Mouse (Mus musculus): Measurements from ENCODE around the gene Sdk1. TPM values are rescaled to one million over a fixed set of nuclear protein-coding genes. Genes with fewer than 3 reads are reported as not detected.
A peak's percentile ranks its signal among the peaks of the same experiment; 100 is the strongest.

Gene Sdk1
- polyA plus RNA-seq, 1 experiment from 2014 or later, result 1.1 TPM

DNA sequence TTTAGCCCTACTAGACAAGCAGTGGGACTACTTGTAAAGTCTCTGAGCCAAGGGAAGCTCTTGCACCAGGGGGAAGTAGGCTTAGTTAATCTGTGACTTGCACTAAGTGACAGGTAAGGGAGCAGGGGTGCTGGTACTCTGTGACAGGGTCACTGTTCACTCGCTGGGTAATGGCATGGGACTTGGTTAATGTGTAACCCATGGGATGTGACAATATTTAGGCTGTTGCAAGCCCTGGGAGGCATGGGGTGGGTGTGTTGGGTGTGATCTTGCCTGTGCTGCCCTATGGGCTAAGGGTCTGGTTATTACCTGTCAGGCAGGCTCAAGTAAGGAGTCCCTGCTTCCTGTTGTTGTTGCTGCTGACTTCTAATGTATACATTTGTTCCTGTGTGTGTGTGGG is 616.5 kb downstream of the Sdk1 start:
- H3K4me1 ChIP-seq (replicated peaks; ENCODE audit: control insufficient read depth, insufficient read depth), result no peaks in the 10 kb centered on the region
- H3K27me3 ChIP-seq (ENCODE audit: control insufficient read depth, insufficient read depth, low read length), result no peaks in the 10 kb centered on the region
- H3K9me3 ChIP-seq (ENCODE audit: control insufficient read depth, low read length), result no peaks in the 10 kb centered on the region
- WGBS, result 71% methylated on average over 1 of the region's 1 CpGs
- TF ChIP-seq CTCF (IDR thresholded peaks at IDR 0.05; ENCODE audit: low read depth), result no peak
- no peak for TF ChIP-seq EP300 (optimal IDR thresholded peaks at IDR 0.05)
- no peak overlapping the region for H3K27ac ChIP-seq (replicated peaks)
- no peak overlapping the region for H3K4me3 ChIP-seq (ENCODE audit: low read depth, low read length)
- H3K36me3 ChIP-seq (ENCODE audit: control insufficient read depth, insufficient read depth, low read length), result no peaks in the 10 kb centered on the region
- ATAC-seq (ENCODE audit: low FRiP score, low TSS enrichment) (peak; percentile 35; the same call in 1 of the 2 replicates), DNase-seq (ENCODE audit: low spot score) (no peak)
- no peak overlapping the region for H3K9ac ChIP-seq (ENCODE audit: low read length)
- H3K4me2 ChIP-seq (replicated peaks; ENCODE audit: low read depth), result no peak overlapping the region

GRCm38 (mm10) chr5:141858406-141859160 is 617.3 kb downstream of the Sdk1 start:
- DNase-seq (ENCODE audit: low spot score), result no peak
- Histone ChIP-seq H3K4me1 (replicated peaks; ENCODE audit: control insufficient read depth, insufficient read depth) (no peaks in the 10 kb centered on the region), H3K4me2 (replicated peaks; ENCODE audit: low read depth) (no peak overlapping the region), H3K36me3 (ENCODE audit: control insufficient read depth, insufficient read depth, low read length) (no peaks in the 10 kb centered on the region), H3K9me3 (ENCODE audit: control insufficient read depth, low read length) (no peaks in the 10 kb centered on the region), H3K4me3 (ENCODE audit: low read depth, low read length) (no peak overlapping the region), H3K9ac (ENCODE audit: low read length) (no peak overlapping the region), H3K27ac (replicated peaks) (no peak overlapping the region), H3K27me3 (ENCODE audit: control insufficient read depth, insufficient read depth, low read length) (no peaks in the 10 kb centered on the region)
- TF ChIP-seq CTCF (IDR thresholded peaks at IDR 0.05; ENCODE audit: low read depth) (no peak), EP300 (optimal IDR thresholded peaks at IDR 0.05) (no peak)
- 38% methylated on average over 8 of the region's 8 CpGs for WGBS
- no peak for ATAC-seq (ENCODE audit: low FRiP score, low TSS enrichment)

- H3K9me3 ChIP-seq (ENCODE audit: control insufficient read depth, low read length), result no peaks in the 10 kb centered on the region
- no peak overlapping the region for H3K9ac ChIP-seq (ENCODE audit: low read length)
- H3K4me3 ChIP-seq (ENCODE audit: low read depth, low read length), result no peak overlapping the region
- no peak overlapping the region for H3K4me2 ChIP-seq (replicated peaks; ENCODE audit: low read depth)
- DNase-seq (ENCODE audit: low spot score) (no peak), ATAC-seq (ENCODE audit: low FRiP score, low TSS enrichment) (no peak)
- no peak overlapping the region for H3K27ac ChIP-seq (replicated peaks)
- TF ChIP-seq CTCF (IDR thresholded peaks at IDR 0.05; ENCODE audit: low read depth), result peak; percentile 48
- no peak for TF ChIP-seq EP300 (optimal IDR thresholded peaks at IDR 0.05)
- no peaks in the 10 kb centered on the region for H3K36me3 ChIP-seq (ENCODE audit: control insufficient read depth, insufficient read depth, low read length)
- no peaks in the 10 kb centered on the region for H3K27me3 ChIP-seq (ENCODE audit: control insufficient read depth, insufficient read depth, low read length)
- WGBS, result 62% methylated on average over 3 of the region's 3 CpGs
- H3K4me1 ChIP-seq (replicated peaks; ENCODE audit: control insufficient read depth, insufficient read depth), result no peaks in the 10 kb centered on the region
Measured at GRCm38 (mm10) chr5:141866042-141866441, 624.8 kb downstream of the Sdk1 start.

GRCm38 (mm10) chr5:141873751-141874150 is 632.5 kb downstream of the Sdk1 start:
- Histone ChIP-seq H3K9ac (ENCODE audit: low read length) (no peak overlapping the region), H3K36me3 (ENCODE audit: control insufficient read depth, insufficient read depth, low read length) (no peaks in the 10 kb centered on the region), H3K27me3 (ENCODE audit: control insufficient read depth, insufficient read depth, low read length) (no peaks in the 10 kb centered on the region), H3K4me3 (ENCODE audit: low read depth, low read length) (no peak overlapping the region), H3K9me3 (ENCODE audit: control insufficient read depth, low read length) (no peaks in the 10 kb centered on the region), H3K27ac (replicated peaks) (no peak overlapping the region), H3K4me2 (replicated peaks; ENCODE audit: low read depth) (no peak overlapping the region), H3K4me1 (replicated peaks; ENCODE audit: control insufficient read depth, insufficient read depth) (no peaks in the 10 kb centered on the region)
- no peak for DNase-seq (ENCODE audit: low spot score)
- ATAC-seq (ENCODE audit: low FRiP score, low TSS enrichment), result no peak
- TF ChIP-seq EP300 (optimal IDR thresholded peaks at IDR 0.05) (no peak), CTCF (IDR thresholded peaks at IDR 0.05; ENCODE audit: low read depth) (peak; percentile 31)
- WGBS, result 96% methylated on average over 11 of the region's 11 CpGs

- no peak for ATAC-seq (ENCODE audit: low FRiP score, low TSS enrichment)
- Histone ChIP-seq H3K36me3 (ENCODE audit: control insufficient read depth, insufficient read depth, low read length) (no peaks in the 10 kb centered on the region), H3K4me2 (replicated peaks; ENCODE audit: low read depth) (no peak overlapping the region), H3K9ac (ENCODE audit: low read length) (no peak overlapping the region), H3K27ac (replicated peaks) (no peak overlapping the region), H3K9me3 (ENCODE audit: control insufficient read depth, low read length) (no peaks in the 10 kb centered on the region), H3K4me1 (replicated peaks; ENCODE audit: control insufficient read depth, insufficient read depth) (no peaks in the 10 kb centered on the region), H3K4me3 (ENCODE audit: low read depth, low read length) (no peak overlapping the region), H3K27me3 (ENCODE audit: control insufficient read depth, insufficient read depth, low read length) (no peaks in the 10 kb centered on the region)
- WGBS, result 75% methylated on average over 5 of the region's 5 CpGs
- no peak for DNase-seq (ENCODE audit: low spot score)
- TF ChIP-seq EP300 (optimal IDR thresholded peaks at IDR 0.05), result no peak
- TF ChIP-seq CTCF (IDR thresholded peaks at IDR 0.05; ENCODE audit: low read depth), result no peak
Measured at GRCm38 (mm10) chr5:141880661-141881060, 639.4 kb downstream of the Sdk1 start.

GRCm38 (mm10) chr5:141884111-141884647 is 642.9 kb downstream of the Sdk1 start:
- TF ChIP-seq EP300 (optimal IDR thresholded peaks at IDR 0.05) (no peak), CTCF (IDR thresholded peaks at IDR 0.05; ENCODE audit: low read depth) (peak; percentile 36)
- Histone ChIP-seq H3K4me1 (replicated peaks; ENCODE audit: control insufficient read depth, insufficient read depth) (no peaks in the 10 kb centered on the region), H3K9ac (ENCODE audit: low read length) (no peak overlapping the region), H3K9me3 (ENCODE audit: control insufficient read depth, low read length) (no peaks in the 10 kb centered on the region), H3K4me2 (replicated peaks; ENCODE audit: low read depth) (no peak overlapping the region), H3K36me3 (ENCODE audit: control insufficient read depth, insufficient read depth, low read length) (no peaks in the 10 kb centered on the region), H3K4me3 (ENCODE audit: low read depth, low read length) (no peak overlapping the region), H3K27ac (replicated peaks) (no peak overlapping the region), H3K27me3 (ENCODE audit: control insufficient read depth, insufficient read depth, low read length) (no peaks in the 10 kb centered on the region)
- ATAC-seq (ENCODE audit: low FRiP score, low TSS enrichment), result no peak
- 54% methylated on average over 3 of the region's 3 CpGs for WGBS
- peak; percentile 22 for DNase-seq (ENCODE audit: low spot score)

All from stomach, postnatal 0 days (tissue).